Mouse (Mus musculus): ENCODE measurements at regions not wholly inside any gene's neighbourhood (a gene's known extent, or its start where the extent isn't known, plus 50 kb on each side); places are given as distances from the start of the nearest gene placed in this dataset.

DNA sequence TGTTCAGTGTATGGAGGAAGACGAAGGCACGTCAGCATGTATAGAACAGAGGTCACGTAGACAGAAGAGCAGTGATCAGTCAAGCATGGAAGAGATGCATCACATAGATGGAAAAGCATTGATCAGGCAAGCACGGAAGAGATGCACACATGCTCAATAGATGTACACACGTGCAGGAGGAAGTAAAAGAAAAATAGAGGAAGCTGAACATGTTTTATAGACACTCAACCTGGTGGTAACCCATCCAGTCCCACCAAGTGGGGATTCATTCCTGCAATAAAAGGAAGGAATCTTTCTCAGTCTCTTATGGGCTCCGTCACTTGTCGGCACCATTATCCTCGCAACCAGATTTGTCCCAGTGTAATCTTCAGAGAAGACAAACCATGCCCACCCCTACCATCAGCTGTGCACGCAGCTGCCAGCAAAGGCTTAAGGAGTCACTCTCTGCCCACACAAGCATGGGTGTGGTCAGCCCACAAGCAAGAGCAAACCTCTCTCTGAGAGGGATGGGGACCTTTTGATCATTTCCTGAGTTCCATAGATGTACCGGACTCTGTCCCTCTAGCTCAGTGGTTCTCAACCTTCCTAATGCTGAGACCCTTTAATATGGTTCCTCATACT lies 108.3 kb upstream of the Cdc42ep3 start:
- Histone ChIP-seq H3K4me2 (no peak overlapping the region), H3K4me1 (peaks cover 17% of the 10 kb centered on the region), H3K9ac (no peak overlapping the region), H3K27ac (no peak overlapping the region), H3K27me3 (no peaks in the 10 kb centered on the region), H3K9me3 (no peaks in the 10 kb centered on the region), H3K36me3 (no peaks in the 10 kb centered on the region), H3K4me3 (no peak overlapping the region)
- no peak for ATAC-seq (ENCODE audit: insufficient number of reproducible peaks, insufficient read depth, low FRiP score, low TSS enrichment, low read depth)
- 89% methylated on average over 10 of the region's 10 CpGs for WGBS

DNA sequence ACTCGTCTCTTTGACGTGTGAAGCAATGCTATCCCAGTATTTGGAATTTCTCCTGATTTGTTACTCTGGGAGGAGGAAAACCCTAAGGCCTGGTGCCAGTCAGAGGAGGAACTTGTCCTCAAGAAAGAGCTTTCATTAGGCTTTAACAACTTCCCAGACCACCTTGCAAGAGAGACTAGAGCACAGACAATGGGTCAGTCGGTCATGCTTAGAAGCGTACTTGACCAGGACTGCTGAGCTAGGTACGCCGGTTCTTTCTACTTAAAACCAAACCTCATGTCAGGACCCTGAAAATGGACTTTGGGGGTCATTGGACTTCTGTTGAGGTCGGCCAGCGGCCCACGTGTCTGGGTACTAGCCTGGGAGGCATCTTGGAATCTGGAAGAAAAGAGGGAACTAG lies 110.8 kb upstream of the Cdc42ep3 start:
- H3K27ac ChIP-seq, result no peak overlapping the region
- peaks cover 17% of the 10 kb centered on the region for H3K4me1 ChIP-seq
- ATAC-seq (ENCODE audit: insufficient number of reproducible peaks, insufficient read depth, low FRiP score, low TSS enrichment, low read depth), result no peak
- 94% methylated on average over 9 of the region's 9 CpGs for WGBS
- H3K4me3 ChIP-seq, result no peak overlapping the region
- no peak overlapping the region for H3K9ac ChIP-seq
- no peaks in the 10 kb centered on the region for H3K36me3 ChIP-seq
- H3K4me2 ChIP-seq, result no peak overlapping the region
- no peaks in the 10 kb centered on the region for H3K27me3 ChIP-seq
- no peaks in the 10 kb centered on the region for H3K9me3 ChIP-seq

DNA sequence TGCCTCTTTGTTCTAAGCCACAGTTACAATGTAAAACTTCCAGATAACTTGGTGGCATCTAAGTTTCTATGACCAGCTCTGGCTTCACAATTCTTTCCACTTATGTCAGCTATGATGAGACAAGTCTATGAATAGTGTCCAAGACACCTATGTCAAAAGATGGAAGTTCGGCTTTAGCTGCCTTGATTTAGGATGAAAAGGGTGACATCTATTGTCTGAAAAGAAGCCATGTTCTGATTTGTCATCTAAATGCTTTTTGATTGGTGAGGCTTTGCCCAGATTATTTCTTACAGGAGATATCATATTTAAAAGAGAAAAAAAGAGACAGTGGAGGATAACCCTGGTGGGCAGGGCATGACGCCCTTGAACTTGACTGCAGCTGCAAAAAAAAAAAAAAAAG lies 116.7 kb upstream of the Cdc42ep3 start:
- ATAC-seq (ENCODE audit: insufficient number of reproducible peaks, insufficient read depth, low FRiP score, low TSS enrichment, low read depth), result no peak
- peaks cover 8% of the 10 kb centered on the region; the same call in 1 of the 2 replicates for H3K4me1 ChIP-seq
- H3K36me3 ChIP-seq, result no peaks in the 10 kb centered on the region
- H3K9me3 ChIP-seq, result no peaks in the 10 kb centered on the region
- 47% methylated on average over 2 of the region's 2 CpGs for WGBS
- H3K4me2 ChIP-seq, result no peak overlapping the region
- H3K4me3 ChIP-seq, result no peak overlapping the region
- no peak overlapping the region for H3K27ac ChIP-seq
- no peak overlapping the region for H3K9ac ChIP-seq
- H3K27me3 ChIP-seq, result no peaks in the 10 kb centered on the region

DNA sequence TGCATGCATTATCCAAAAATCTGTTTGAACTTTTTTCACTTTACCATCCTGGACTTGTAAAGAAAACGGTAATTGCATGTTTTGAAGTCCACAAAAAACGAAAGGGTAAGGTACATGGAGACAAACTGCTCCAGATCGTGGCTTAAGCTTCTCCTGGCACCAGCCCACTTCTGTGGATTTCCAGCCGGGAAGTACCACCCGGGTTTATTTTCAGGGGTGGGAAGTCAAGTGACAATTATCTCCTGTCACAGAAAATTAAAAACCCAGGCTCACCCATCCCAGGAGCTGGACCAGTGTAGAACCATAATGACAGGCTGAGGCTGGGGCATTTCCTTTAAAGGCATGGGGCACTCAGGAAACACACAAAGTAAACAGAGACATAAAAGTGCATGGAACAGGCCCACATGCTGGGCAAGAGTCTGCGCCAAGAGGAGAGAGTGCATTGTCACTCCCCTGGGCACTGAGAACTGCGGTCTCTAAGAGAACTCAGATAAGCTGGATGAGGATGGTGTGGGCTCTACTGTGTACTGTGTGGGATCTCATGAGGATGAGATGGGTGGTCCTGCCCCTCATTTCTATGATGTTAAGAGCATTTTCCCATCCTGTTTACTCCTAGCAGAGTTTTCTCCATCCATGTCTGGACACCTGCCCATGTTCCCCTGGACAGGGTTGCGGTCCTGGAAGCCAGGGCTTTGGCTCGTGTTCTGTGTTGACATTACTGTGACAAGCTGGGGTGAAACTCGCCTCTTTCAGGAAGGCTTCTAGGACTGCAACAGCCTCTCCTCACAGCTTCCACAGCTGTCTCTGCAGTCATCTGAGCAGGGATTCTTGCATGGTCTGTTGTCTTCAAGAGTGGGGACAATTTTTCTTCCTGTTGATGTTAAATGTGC lies 117.5 kb upstream of the Cdc42ep3 start:
- no peaks in the 10 kb centered on the region for H3K9me3 ChIP-seq
- no peaks in the 10 kb centered on the region for H3K27me3 ChIP-seq
- H3K9ac ChIP-seq, result no peak overlapping the region
- 46% methylated on average over 10 of the region's 10 CpGs for WGBS
- H3K4me1 ChIP-seq, result peaks cover 8% of the 10 kb centered on the region; the same call in 1 of the 2 replicates
- H3K4me3 ChIP-seq, result no peak overlapping the region
- no peak overlapping the region for H3K27ac ChIP-seq
- ATAC-seq (ENCODE audit: insufficient number of reproducible peaks, insufficient read depth, low FRiP score, low TSS enrichment, low read depth), result no peak
- H3K4me2 ChIP-seq, result no peak overlapping the region
- H3K36me3 ChIP-seq, result no peaks in the 10 kb centered on the region

DNA sequence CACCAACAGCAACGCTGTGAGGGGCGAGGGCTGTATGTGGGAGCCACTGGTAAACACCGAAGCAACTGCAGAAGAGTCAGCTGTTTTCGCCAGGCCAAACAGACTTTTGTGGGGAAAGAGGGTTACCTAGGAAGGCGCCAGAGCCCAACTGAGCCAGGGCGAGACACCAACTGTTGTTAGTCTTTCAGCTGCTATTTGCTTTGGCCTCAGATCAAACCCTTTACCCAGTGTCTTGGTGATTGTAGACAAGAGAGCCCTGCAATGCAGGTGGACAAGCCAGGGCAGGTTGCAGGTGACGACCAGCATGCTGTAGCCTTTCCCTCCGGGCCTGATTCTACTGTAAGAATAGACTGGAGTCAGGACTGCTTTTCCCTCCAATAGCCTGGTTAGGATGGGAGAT lies 121.8 kb upstream of the Cdc42ep3 start:
- 80% methylated on average over 8 of the region's 8 CpGs for WGBS
- Histone ChIP-seq H3K27me3 (no peaks in the 10 kb centered on the region), H3K4me3 (no peak overlapping the region), H3K27ac (no peak overlapping the region), H3K9ac (no peak overlapping the region), H3K36me3 (no peaks in the 10 kb centered on the region), H3K4me1 (peaks cover 6% of the 10 kb centered on the region; the same call in 1 of the 2 replicates), H3K9me3 (no peaks in the 10 kb centered on the region), H3K4me2 (no peak overlapping the region)
- ATAC-seq (ENCODE audit: insufficient number of reproducible peaks, insufficient read depth, low FRiP score, low TSS enrichment, low read depth), result no peak

DNA sequence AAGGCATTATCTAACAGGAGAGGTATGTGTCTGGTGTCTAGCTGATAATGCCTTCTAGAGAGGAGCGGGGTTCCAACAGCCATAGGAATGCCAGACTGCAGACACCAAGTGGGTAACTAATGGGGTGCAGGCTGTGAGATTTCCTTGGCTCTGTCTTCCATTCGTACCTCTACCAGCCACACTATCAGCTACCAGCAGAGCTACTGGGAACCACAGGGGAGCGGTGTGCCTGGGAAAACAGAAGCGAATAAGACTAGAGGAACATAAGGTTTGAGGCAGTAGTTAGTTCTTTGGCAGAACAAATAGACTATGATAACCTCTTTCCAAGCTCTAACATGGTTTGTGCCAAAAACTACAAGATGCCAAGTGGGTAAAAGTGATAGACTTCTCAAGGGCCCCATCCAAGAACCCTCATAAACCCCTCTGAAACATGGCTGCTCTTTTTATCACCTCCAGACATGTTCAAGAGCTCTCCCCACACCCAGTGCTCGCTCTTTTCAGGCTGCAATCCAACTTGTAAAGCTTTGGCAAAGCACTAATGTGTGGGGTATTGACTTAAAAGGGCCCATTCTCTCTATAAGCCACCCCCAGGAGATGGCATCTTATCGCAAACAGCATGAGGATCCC lies 126.3 kb upstream of the Cdc42ep3 start:
- no peaks in the 10 kb centered on the region for H3K9me3 ChIP-seq
- no peaks in the 10 kb centered on the region for H3K27me3 ChIP-seq
- H3K27ac ChIP-seq, result no peak overlapping the region
- H3K4me1 ChIP-seq, result no peaks in the 10 kb centered on the region
- no peak overlapping the region for H3K4me3 ChIP-seq
- ATAC-seq (ENCODE audit: insufficient number of reproducible peaks, insufficient read depth, low FRiP score, low TSS enrichment, low read depth), result no peak
- no peak overlapping the region for H3K9ac ChIP-seq
- H3K4me2 ChIP-seq, result no peak overlapping the region
- 88% methylated on average over 6 of the region's 6 CpGs for WGBS
- H3K36me3 ChIP-seq, result no peaks in the 10 kb centered on the region

DNA sequence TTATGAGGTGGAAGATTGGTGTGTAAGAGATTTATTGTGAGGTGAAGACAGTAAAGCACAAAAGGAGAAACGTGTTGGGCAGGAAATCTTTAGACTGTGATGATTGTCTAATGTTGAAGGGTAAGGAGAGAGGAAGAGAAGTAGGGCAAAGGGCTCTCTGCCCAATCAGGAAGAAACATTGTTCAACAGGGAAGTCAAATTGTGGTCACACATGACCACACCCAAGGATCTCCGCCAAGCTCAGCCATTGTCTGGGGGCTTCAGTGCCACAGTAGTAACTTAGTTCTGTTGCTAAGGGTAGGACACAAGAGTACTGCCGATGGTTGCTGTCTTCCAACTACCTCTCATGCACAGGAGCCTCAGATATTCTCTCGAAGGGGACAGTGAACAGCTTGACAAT lies 127.0 kb upstream of the Cdc42ep3 start:
- ATAC-seq (ENCODE audit: insufficient number of reproducible peaks, insufficient read depth, low FRiP score, low TSS enrichment, low read depth), result no peak
- WGBS, result 85% methylated on average over 4 of the region's 4 CpGs
- Histone ChIP-seq H3K4me1 (no peaks in the 10 kb centered on the region), H3K9me3 (no peaks in the 10 kb centered on the region), H3K36me3 (no peaks in the 10 kb centered on the region), H3K4me2 (no peak overlapping the region), H3K27ac (no peak overlapping the region), H3K4me3 (no peak overlapping the region), H3K9ac (no peak overlapping the region), H3K27me3 (no peaks in the 10 kb centered on the region)

DNA sequence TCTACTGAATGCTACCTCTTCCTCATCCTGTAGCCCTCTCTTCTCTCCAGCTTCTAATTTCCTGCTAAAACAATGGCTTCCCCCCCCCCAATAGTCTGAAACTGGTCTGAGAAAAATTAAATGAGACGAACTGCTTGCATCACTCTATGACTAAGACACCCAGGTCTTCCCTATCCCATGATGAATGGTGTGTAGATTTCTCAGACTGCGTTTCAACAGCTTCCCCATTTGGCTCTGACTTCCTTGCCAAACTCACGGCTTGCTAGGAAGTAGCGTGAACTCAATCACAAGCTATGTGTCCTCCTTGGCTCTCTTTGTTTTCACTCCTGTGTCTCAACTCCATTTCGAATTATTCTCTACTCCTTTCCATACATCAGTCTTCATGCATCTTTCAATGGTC lies 126.4 kb upstream of the Rmdn2 start:
- Histone ChIP-seq H3K9ac (no peak overlapping the region), H3K4me1 (no peaks in the 10 kb centered on the region), H3K4me2 (no peak overlapping the region), H3K36me3 (no peaks in the 10 kb centered on the region), H3K27ac (no peak overlapping the region), H3K9me3 (no peaks in the 10 kb centered on the region), H3K27me3 (no peaks in the 10 kb centered on the region), H3K4me3 (no peak overlapping the region)
- 82% methylated on average over 5 of the region's 5 CpGs for WGBS
- no peak for ATAC-seq (ENCODE audit: insufficient number of reproducible peaks, insufficient read depth, low FRiP score, low TSS enrichment, low read depth)

DNA sequence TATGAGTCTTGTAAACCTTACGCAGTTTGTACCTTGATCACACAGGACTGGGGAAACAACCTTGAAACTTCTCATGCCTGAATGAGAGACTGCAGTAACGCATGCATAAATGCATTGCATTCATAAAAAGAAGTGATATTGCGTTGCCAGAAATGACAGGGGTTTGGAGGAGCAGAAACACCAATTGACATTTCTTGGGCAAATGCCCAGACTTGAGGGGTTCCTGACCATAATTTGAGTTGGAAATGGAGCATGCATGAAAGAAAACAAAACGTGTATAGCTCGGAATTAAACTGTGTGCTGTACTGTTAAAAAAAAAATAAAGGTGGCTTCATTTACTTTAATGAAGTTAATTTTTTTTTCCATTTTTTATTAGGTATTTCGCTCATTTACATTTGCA lies 122.4 kb upstream of the Rmdn2 start:
- H3K27ac ChIP-seq, result no peak overlapping the region
- 63% methylated on average over 6 of the region's 6 CpGs for WGBS
- no peaks in the 10 kb centered on the region for H3K4me1 ChIP-seq
- H3K4me2 ChIP-seq, result no peak overlapping the region
- no peaks in the 10 kb centered on the region for H3K9me3 ChIP-seq
- no peak overlapping the region for H3K4me3 ChIP-seq
- H3K36me3 ChIP-seq, result no peaks in the 10 kb centered on the region
- H3K9ac ChIP-seq, result no peak overlapping the region
- H3K27me3 ChIP-seq, result no peaks in the 10 kb centered on the region
- no peak for ATAC-seq (ENCODE audit: insufficient number of reproducible peaks, insufficient read depth, low FRiP score, low TSS enrichment, low read depth)

DNA sequence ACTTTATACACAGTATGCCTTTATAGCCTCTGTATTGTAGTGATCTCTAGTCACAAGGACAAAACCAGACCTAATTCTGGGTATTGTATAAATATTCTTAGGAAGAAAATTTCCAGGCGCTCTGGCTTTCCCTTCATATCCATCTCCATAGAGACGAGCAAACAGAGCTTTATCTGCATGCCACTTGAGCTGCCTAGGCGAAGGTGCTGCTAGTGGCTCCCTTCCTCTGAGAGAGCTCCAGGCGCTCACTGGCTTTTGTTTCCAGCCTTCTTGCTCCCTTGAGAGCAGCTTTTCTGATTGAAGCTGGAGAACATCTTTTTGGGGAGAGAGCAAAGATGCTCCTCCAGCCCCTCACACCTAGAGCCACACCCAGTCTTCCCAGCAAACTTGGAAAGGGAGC lies 114.0 kb upstream of the Rmdn2 start:
- ATAC-seq (ENCODE audit: insufficient number of reproducible peaks, insufficient read depth, low FRiP score, low TSS enrichment, low read depth), result no peak
- no peaks in the 10 kb centered on the region for H3K27me3 ChIP-seq
- peaks cover 4% of the 10 kb centered on the region; the same call in 1 of the 2 replicates for H3K4me1 ChIP-seq
- H3K27ac ChIP-seq, result no peak overlapping the region
- 74% methylated on average over 4 of the region's 4 CpGs for WGBS
- H3K4me3 ChIP-seq, result no peak overlapping the region
- no peak overlapping the region for H3K9ac ChIP-seq
- H3K4me2 ChIP-seq, result no peak overlapping the region
- H3K36me3 ChIP-seq, result no peaks in the 10 kb centered on the region
- no peaks in the 10 kb centered on the region for H3K9me3 ChIP-seq

DNA sequence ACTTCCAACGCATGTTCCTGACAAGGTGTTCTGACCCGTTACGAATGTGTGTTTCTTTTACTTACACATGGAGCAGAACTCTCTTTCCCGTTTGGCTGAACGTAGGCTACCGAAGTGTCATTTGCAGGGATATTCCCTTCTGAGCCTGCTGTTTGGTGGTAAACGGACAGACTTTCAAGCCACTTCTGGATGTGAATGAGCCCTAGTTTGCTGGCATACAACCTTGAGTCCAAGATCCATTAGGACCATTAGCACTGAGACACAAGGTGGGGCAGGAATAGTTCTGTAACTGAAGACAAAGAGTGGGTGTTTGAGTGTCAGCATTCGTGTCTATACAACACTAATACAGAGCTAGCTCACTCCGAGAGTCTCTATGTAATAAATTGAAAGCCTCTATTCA lies 113.3 kb upstream of the Rmdn2 start:
- 96% methylated on average over 9 of the region's 9 CpGs for WGBS
- no peak overlapping the region for H3K27ac ChIP-seq
- no peak overlapping the region for H3K9ac ChIP-seq
- H3K4me2 ChIP-seq, result no peak overlapping the region
- no peaks in the 10 kb centered on the region for H3K27me3 ChIP-seq
- H3K9me3 ChIP-seq, result no peaks in the 10 kb centered on the region
- H3K4me3 ChIP-seq, result no peak overlapping the region
- H3K4me1 ChIP-seq, result peaks cover 4% of the 10 kb centered on the region; the same call in 1 of the 2 replicates
- no peak for ATAC-seq (ENCODE audit: insufficient number of reproducible peaks, insufficient read depth, low FRiP score, low TSS enrichment, low read depth)
- no peaks in the 10 kb centered on the region for H3K36me3 ChIP-seq

DNA sequence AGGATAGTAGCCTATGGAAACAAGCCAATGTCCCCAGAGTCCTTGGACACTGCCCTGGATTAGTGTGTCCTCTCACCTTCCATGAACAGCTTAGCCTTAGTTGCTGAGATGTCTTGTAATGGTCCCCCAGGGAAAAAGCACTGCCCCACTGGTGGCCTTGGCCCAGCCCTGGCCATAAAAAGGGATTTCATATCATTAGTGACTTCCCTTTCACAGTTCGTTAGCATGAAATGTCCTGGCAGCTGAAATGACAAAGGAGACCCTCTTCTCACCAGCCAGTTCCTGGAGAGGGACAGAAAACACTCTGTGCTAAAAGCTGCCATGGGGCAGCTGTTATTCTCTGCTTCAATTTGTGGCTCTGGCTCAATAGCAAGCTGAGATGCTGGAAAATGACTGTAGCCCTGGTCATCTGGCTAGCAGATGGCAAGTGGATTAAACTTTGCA lies 110.6 kb upstream of the Rmdn2 start:
- 29% methylated on average over 1 of the region's 1 CpGs for WGBS
- no peak overlapping the region for H3K27ac ChIP-seq
- H3K4me3 ChIP-seq, result no peak overlapping the region
- H3K9me3 ChIP-seq, result no peaks in the 10 kb centered on the region
- no peaks in the 10 kb centered on the region for H3K27me3 ChIP-seq
- H3K36me3 ChIP-seq, result no peaks in the 10 kb centered on the region
- H3K4me1 ChIP-seq, result peaks cover 4% of the 10 kb centered on the region; the same call in 1 of the 2 replicates
- H3K4me2 ChIP-seq, result no peak overlapping the region
- no peak overlapping the region for H3K9ac ChIP-seq
- no peak for ATAC-seq (ENCODE audit: insufficient number of reproducible peaks, insufficient read depth, low FRiP score, low TSS enrichment, low read depth)

Measured in embryonic facial prominence, embryonic 13.5 days (tissue).